Mouse (Mus musculus): ENCODE results near the gene Dcp1b.

DNA sequence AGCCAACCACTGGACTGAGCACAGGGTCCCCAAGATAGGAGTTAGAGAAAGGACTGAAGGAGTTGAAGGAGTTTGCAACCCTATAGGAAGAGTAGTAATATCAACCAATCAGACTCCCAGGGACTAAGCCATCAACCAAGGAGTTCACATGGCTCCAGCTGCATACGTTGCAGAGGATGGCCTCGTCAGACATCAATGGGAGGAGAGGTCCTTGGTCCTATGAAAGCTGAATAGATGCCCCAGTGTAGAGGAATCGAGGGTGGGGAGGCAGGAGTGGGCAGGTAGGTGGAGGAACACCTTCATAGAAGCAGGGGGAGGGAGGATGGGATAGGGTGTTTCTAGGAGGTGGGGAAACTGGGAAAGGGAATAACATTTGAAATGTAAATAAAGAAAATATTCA, 29.9 kb downstream of the Dcp1b start:
- TF ChIP-seq CTCF (IDR thresholded peaks at IDR 0.05; ENCODE audit: borderline replicate concordance, control insufficient read depth, extremely low read depth, insufficient read depth, low read length, poor library complexity) (no peak), POLR2A (IDR thresholded peaks at IDR 0.05; ENCODE audit: control insufficient read depth, extremely low read depth, insufficient read depth, low read length, poor library complexity) (no peak)
